Mouse (Mus musculus) natural killer cell, adult 2 months (primary cell): Measurements from ENCODE around the gene Ldha.
"Not testable (repeated sequence)": the region's sequence is repeated elsewhere in the genome, so short reads cannot be mapped to it uniquely, and the experiment has no call there.

Experiments
- DNase-seq, 2 experiments: peaks; one replicate each; pipeline ENCODE4 v3.0.0; 2022; ENCODE audit warnings: low spot score in 2 of 2

Gene Ldha

GRCm38 (mm10) chr7:46880992-46881391 lies 39.7 kb downstream of the Ldha start:
- no peak for DNase-seq

DNA sequence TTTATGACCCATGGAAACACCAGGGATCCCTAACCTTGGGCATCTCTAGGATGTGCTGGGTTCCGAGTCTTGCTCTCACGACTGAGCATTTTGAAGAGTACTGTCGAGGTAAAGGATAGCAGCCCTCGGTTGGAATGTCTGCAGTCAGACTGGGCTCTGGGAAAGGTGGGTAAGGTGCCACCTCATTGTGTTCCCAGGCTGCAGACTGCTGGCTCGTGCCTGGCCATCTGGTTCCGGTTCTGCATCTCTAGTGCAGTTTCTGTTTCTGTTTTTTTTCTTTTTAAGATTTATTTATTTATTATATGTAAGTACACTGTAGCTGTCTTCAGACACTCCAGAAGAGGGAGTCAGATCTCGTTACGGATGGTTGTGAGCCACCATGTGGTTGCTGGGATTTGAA lies 40.7 kb downstream of the Ldha start:
- not testable (repeated sequence) for DNase-seq

GRCm38 (mm10) chr7:46883304-46883703 lies 42.0 kb downstream of the Ldha start:
- no peak for DNase-seq

DNA sequence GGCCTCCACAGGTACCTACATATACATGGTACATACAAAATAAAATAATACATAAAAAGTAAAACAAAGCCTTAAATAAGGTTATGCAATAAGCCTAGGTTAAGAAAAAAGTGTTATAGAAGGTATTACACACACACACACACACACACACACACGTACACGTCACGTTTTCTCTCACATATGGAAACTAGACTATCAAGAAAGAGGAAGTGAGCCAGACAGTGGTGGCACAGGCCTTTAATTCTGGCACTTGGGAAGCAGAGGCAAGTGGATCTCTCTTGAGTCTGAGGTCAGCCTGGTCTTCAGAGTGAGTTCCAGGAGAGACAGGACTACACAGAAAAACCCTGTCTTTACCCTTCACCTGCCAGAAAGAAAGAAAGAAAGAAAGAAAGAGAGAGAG lies 54.2 kb downstream of the Ldha start:
- DNase-seq, result peak in 1 of 2 experiments; percentile 39

- DNase-seq, result no peak
Observed at GRCm38 (mm10) chr7:46899343-46899742, 58.1 kb downstream of the Ldha start.
